Mouse (Mus musculus): ENCODE results near the gene Mak. TPM values are rescaled to one million over a fixed set of nuclear protein-coding genes. Genes with fewer than 3 reads are reported as not detected.
"Not testable (repeated sequence)": the region's sequence is repeated elsewhere in the genome, so short reads cannot be mapped to it uniquely, and the experiment has no call there.

Gene Mak
- polyA plus RNA-seq, 1 experiment from 2014 or later, result 0.27 TPM

DNA sequence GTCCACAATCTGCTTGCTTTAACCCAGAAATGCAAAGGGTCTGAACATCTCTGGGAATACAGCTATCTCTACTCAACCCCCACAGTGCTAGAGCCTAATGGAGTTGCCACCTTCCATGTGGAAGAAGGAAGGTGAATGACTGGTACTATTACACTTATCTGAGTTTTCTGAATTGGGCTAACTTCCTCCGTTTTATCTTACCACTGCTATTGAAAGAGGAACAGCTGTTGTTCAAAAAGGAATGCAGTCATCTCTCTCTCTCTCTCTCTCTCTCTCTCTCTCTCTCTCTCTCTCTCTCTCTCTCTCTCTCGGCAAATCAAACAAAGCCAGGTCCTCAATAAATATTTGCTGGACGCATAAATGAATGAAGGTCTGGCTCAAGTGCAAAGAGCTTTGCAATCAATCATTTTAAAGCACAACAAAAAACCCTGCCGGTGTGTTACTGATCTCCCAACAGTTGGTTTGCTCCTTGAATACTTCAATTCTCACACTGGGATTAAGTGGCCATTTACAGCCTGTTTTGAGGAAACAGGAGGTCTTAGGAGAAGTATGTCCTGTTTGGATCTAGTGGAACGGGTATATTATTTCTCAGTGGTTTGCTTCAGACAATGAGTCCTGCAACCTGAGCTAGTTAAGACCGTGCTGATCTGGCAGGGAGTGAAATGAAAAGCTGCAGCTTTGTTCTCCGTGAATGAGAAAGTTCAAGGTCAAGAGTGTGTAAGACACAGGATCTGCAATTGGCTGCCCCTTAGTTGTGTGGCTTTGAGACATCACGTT, 84.8 kb downstream of the Mak start:
- no peaks in the 10 kb centered on the region for H3K9me3 ChIP-seq
- H3K4me3 ChIP-seq, result no peak overlapping the region
- peaks cover 15% of the 10 kb centered on the region for H3K4me1 ChIP-seq
- ATAC-seq (ENCODE audit: extremely low read depth, insufficient number of reproducible peaks, low FRiP score, low TSS enrichment), result no peak
- 26% methylated on average over 8 of the region's 8 CpGs for WGBS
- peak overlapping the region; percentile 52; the same call in 1 of the 2 replicates for H3K9ac ChIP-seq
- H3K27ac ChIP-seq (replicated peaks), result peak overlapping the region; percentile 56
- H3K36me3 ChIP-seq, result no peaks in the 10 kb centered on the region
- H3K27me3 ChIP-seq (replicated peaks), result no peaks in the 10 kb centered on the region
- peak overlapping the region; percentile 30 for H3K4me2 ChIP-seq

DNA sequence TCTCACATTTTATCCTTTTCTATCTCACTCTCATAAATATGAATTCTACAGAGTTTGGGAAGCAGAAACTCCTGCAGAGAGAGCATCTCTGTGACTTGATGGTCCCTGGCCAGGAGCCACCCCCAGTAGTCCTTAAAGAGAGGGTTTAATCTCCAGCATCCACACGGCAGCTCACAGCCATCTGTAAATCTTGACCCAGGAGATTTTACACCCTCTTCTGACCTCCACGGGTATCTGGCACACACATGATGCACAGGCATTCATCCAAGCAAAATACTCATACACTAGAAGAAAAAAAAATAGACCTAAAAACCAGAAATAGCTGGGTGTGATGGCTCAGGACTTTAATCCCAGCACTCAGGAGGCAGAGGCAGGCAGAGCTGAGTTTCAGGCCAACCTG, 91.1 kb downstream of the Mak start:
- H3K4me1 ChIP-seq, result no peaks in the 10 kb centered on the region
- 43% methylated on average over 2 of the region's 2 CpGs for WGBS

DNA sequence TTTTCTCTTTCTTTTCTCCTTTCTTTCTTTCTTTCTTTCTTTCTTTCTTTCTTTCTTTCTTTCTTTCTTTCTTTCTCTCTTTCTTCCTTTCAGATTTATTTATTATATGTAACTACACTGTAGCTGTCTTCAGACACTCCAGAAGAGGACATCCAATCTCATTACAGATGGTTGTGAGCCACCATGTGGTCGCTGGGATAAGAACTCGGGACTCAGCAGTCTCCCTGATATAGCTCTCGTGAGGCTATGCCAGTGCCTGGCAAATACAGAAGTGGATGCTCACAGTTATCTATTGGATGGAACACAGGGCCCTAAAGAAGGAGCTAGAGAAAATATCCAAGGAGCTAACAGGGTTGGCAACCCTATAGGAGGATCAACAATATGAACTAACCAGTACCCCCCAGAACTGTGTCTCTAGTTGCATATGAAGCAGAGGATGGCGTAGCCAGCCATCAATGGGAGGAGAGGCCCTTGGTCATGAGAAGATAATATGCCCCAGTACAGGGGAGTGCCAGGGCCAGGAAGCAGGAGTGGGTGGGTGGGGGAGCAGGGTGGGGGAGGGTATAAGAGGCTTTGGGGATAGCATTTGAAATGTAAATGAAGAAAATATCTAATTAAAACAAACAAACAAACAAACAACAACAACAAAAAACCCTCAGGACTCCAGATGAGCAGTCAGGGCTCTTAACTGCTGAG, 91.8 kb downstream of the Mak start:
- not testable (repeated sequence) for H3K36me3 ChIP-seq; H3K9ac ChIP-seq; H3K4me2 ChIP-seq; H3K9me3 ChIP-seq; H3K4me3 ChIP-seq; ATAC-seq (ENCODE audit: extremely low read depth, insufficient number of reproducible peaks, low FRiP score, low TSS enrichment); H3K4me1 ChIP-seq; H3K27me3 ChIP-seq (replicated peaks); H3K27ac ChIP-seq (replicated peaks)
- 57% methylated on average over 4 of the region's 4 CpGs for WGBS

More for the DNA sequence above, 91.1 kb downstream of the Mak start:
- no peak overlapping the region for H3K4me3 ChIP-seq
- no peaks in the 10 kb centered on the region for H3K9me3 ChIP-seq
- no peaks in the 10 kb centered on the region for H3K36me3 ChIP-seq
- no peak overlapping the region for H3K27ac ChIP-seq (replicated peaks)
- no peak overlapping the region for H3K9ac ChIP-seq
- no peak overlapping the region for H3K4me2 ChIP-seq
- no peaks in the 10 kb centered on the region for H3K27me3 ChIP-seq (replicated peaks)
- no peak for ATAC-seq (ENCODE audit: extremely low read depth, insufficient number of reproducible peaks, low FRiP score, low TSS enrichment)

DNA sequence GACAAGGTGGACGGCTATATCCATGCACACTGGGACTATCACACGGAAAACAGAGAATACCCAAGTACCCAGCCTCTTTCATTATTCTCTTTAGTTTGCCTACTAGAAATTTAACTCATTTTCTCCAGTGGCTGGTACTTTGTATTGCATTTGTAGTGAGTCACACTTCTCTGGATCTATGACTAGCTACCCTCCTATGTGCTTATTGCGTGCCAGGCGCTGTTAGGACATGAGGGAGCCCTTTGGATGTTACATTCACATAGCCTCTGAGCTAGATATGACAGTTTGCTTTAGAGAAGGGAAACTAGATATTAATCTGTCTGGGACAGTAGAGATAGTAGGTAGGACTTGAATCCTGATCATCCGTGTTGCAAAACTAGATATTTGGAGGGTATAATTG, 93.4 kb downstream of the Mak start:
- H3K27ac ChIP-seq (replicated peaks), result no peak overlapping the region
- no peaks in the 10 kb centered on the region for H3K36me3 ChIP-seq
- H3K4me1 ChIP-seq, result no peaks in the 10 kb centered on the region
- no peak overlapping the region for H3K9ac ChIP-seq
- WGBS, result 84% methylated on average over 5 of the region's 5 CpGs
- no peaks in the 10 kb centered on the region for H3K9me3 ChIP-seq
- H3K27me3 ChIP-seq (replicated peaks), result no peaks in the 10 kb centered on the region
- H3K4me3 ChIP-seq, result no peak overlapping the region
- H3K4me2 ChIP-seq, result no peak overlapping the region
- ATAC-seq (ENCODE audit: extremely low read depth, insufficient number of reproducible peaks, low FRiP score, low TSS enrichment), result no peak

DNA sequence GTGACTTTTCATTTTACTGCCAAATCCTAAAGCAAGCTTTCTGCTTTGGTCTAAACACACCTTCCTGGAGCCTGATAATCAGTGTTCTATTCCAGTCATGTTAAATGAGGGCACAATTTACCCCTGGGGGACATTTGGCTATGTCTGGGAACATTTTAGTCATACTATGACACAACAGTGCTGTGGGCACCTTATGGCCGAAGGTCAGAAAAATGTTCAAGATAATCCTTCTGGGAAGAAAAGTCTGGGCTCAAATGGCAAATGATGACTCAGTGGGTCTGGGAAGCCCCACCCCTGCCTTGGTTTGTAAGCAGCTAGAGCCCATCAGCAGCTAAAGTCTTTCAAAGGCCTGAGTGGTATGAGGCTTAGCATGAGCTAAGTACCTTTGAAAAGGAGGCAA, 96.7 kb downstream of the Mak start:
- no peaks in the 10 kb centered on the region for H3K4me1 ChIP-seq
- no peak for ATAC-seq (ENCODE audit: extremely low read depth, insufficient number of reproducible peaks, low FRiP score, low TSS enrichment)
- 70% methylated on average over 1 of the region's 1 CpGs for WGBS

DNA sequence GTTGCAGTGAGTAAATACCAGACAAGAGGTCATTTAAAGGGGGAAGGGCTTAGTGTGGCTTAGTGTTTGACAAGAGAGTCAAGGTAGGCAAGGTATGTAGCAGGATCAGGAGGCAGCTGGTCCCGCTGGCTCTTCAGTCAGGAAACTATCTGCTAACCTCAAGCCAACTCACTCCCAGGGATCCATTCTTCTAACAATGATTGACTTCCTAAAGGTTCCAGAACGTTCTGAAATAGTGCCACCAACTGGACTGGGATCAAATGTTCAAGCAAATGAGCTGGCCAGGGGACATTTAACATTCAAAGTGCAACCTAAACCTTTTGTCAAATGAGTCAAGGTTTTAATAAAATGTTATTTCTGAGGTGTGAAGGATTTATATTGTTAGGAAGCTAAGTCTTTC, 100.2 kb downstream of the Mak start:
- Histone ChIP-seq H3K9ac (no peak overlapping the region), H3K27ac (replicated peaks) (peak overlapping the region; percentile 74), H3K4me3 (no peak overlapping the region), H3K9me3 (no peaks in the 10 kb centered on the region), H3K27me3 (replicated peaks) (no peaks in the 10 kb centered on the region), H3K36me3 (no peaks in the 10 kb centered on the region), H3K4me2 (no peak overlapping the region), H3K4me1 (no peaks in the 10 kb centered on the region)
- WGBS, result 42% methylated on average over 2 of the region's 2 CpGs
- ATAC-seq (ENCODE audit: extremely low read depth, insufficient number of reproducible peaks, low FRiP score, low TSS enrichment), result no peak

More for the DNA sequence above, 96.7 kb downstream of the Mak start:
- H3K4me3 ChIP-seq, result no peak overlapping the region
- no peak overlapping the region for H3K4me2 ChIP-seq
- H3K27ac ChIP-seq (replicated peaks), result no peak overlapping the region
- no peaks in the 10 kb centered on the region for H3K27me3 ChIP-seq (replicated peaks)
- H3K9me3 ChIP-seq, result no peaks in the 10 kb centered on the region
- H3K36me3 ChIP-seq, result no peaks in the 10 kb centered on the region
- no peak overlapping the region for H3K9ac ChIP-seq

DNA sequence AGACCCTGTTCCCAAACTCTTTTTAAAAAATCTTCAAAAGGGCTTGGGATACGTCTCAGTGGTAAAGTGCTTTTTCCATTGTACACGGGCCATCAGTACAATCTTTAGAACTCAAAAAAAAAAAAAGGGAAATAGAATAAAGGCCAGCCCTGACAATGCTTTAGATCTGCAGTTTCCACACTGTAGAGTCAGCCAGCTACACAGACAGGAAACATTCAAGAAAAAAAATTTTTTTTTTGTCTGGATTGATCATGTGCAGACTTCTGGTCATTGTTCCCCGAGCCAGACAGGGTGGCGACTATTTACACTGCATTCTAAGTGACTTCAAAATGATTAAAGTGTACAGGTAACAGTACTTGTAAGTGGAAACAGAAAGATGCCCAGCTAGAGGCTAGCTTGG, 100.9 kb downstream of the Mak start:
- Histone ChIP-seq H3K36me3 (no peaks in the 10 kb centered on the region), H3K27ac (replicated peaks) (peak overlapping the region; percentile 74), H3K4me2 (no peak overlapping the region), H3K9me3 (no peaks in the 10 kb centered on the region), H3K27me3 (replicated peaks) (no peaks in the 10 kb centered on the region), H3K4me1 (no peaks in the 10 kb centered on the region), H3K4me3 (no peak overlapping the region), H3K9ac (no peak overlapping the region)
- ATAC-seq (ENCODE audit: extremely low read depth, insufficient number of reproducible peaks, low FRiP score, low TSS enrichment), result no peak
- 57% methylated on average over 4 of the region's 4 CpGs for WGBS

DNA sequence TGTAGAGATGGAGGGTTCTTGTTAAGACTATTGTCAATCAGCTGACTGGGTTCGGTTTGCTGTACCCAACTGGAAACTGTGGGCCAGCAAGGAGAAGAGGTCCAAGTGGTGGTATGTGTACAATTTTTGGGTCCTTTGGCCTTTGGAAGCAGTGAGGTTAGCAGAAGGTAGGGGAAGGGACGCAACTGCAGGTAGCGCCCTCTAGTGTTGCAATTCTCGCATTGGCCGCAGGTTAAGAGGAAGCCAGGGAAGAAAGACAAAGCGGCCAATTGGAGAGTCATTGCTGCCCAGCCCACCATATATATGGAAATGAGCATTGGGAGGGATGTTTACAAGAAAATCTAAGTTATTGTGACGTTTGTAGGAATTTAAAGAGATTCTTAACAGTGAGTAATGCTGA, 101.9 kb downstream of the Mak start:
- Histone ChIP-seq H3K4me2 (no peak overlapping the region), H3K27me3 (replicated peaks) (no peaks in the 10 kb centered on the region), H3K4me1 (no peaks in the 10 kb centered on the region), H3K9me3 (no peaks in the 10 kb centered on the region), H3K9ac (no peak overlapping the region), H3K27ac (replicated peaks) (no peak overlapping the region), H3K4me3 (no peak overlapping the region), H3K36me3 (no peaks in the 10 kb centered on the region)
- 16% methylated on average over 7 of the region's 7 CpGs for WGBS
- no peak for ATAC-seq (ENCODE audit: extremely low read depth, insufficient number of reproducible peaks, low FRiP score, low TSS enrichment)

Other genes with a start within 250 kb of the Mak start
- gene Gcnt2, start 220.0 kb downstream of the Mak start, polyA plus RNA-seq (2015; fragmentation: Nextera tagmentation; extraction: Ambion mirVana), result 2.5 and 2.7 TPM in 2 replicates
- 47.4 and 52.5 TPM in 2 replicates for gene Pak1ip1, start 78.7 kb downstream of the Mak start, polyA plus RNA-seq (2015; fragmentation: Nextera tagmentation; extraction: Ambion mirVana)
- gene Tmem14c, start 63.4 kb downstream of the Mak start, polyA plus RNA-seq (2015; fragmentation: Nextera tagmentation; extraction: Ambion mirVana), result 189 and 250 TPM in 2 replicates
- gene Gcm2, start 31.3 kb upstream of the Mak start, polyA plus RNA-seq (2015; fragmentation: Nextera tagmentation; extraction: Ambion mirVana), result not detected in 2 replicates
- 0.17 TPM in 1 of 2 replicates, not detected in the other for gene Sycp2l, start 34.6 kb upstream of the Mak start, polyA plus RNA-seq (2015; fragmentation: Nextera tagmentation; extraction: Ambion mirVana)
- 1.5 and 2.1 TPM in 2 replicates for gene Elovl2, start 140.7 kb upstream of the Mak start, polyA plus RNA-seq (2015; fragmentation: Nextera tagmentation; extraction: Ambion mirVana)
- gene Smim13, start 170.1 kb upstream of the Mak start, polyA plus RNA-seq (2015; fragmentation: Nextera tagmentation; extraction: Ambion mirVana), result 8.7 and 9.8 TPM in 2 replicates
- not detected in 2 replicates for gene Gm17364, start 194.3 kb upstream of the Mak start, polyA plus RNA-seq (2015; fragmentation: Nextera tagmentation; extraction: Ambion mirVana)

All from heart, embryonic 13.5 days (tissue).